Mouse (Mus musculus) embryonic facial prominence, embryonic 14.5 days (tissue): ENCODE results near the gene Tmem81. TPM values are rescaled to one million over a fixed set of nuclear protein-coding genes. Genes with fewer than 3 reads are reported as not detected.

Experiments used
- ATAC-seq: fragments of 200-750 bp; cut with Nextera tagmentation; 2 replicates; pipeline ENCODE4 v1.8.0; 2017; ENCODE audit warnings: low read depth, moderate number of reproducible peaks, moderate TSS enrichment
- DNase-seq: peaks from one replicate; pipeline ENCODE4 v3.0.0-alpha.2; 2015; ENCODE audit warnings: low spot score
- H3K27ac ChIP-seq: fragments of 300-500 bp; sonication (generic); replicated peaks from 2 replicates; pipeline ENCODE4 v1.5.1; 2014; ENCODE audit warnings: low read depth, mild to moderate bottlenecking, low read length, moderate library complexity
- H3K27me3 ChIP-seq: fragments of 300-500 bp; sonication (generic); replicated peaks from 2 replicates; pipeline ENCODE4 v1.6.1; 2014; ENCODE audit warnings: low read length; ENCODE audit not compliant: control insufficient read depth, insufficient read depth
- H3K36me3 ChIP-seq: fragments of 300-500 bp; sonication (generic); 2 replicates; pipeline ENCODE4 v1.6.1; 2014; ENCODE audit warnings: low read length, mixed read lengths; ENCODE audit not compliant: control insufficient read depth, insufficient read depth
- H3K4me1 ChIP-seq: fragments of 300-500 bp; sonication (generic); 2 replicates; pipeline ENCODE4 v1.6.1; 2014; ENCODE audit warnings: antibody characterized with exemption, low read length; ENCODE audit not compliant: control insufficient read depth, insufficient read depth
- H3K4me2 ChIP-seq: fragments of 300-500 bp; sonication (generic); 2 replicates; pipeline ENCODE4 v1.6.1; 2014; ENCODE audit warnings: low read depth, mild to moderate bottlenecking, low read length, moderate library complexity, mixed read lengths
- H3K4me3 ChIP-seq: fragments of 300-500 bp; sonication (generic); 2 replicates; pipeline ENCODE4 v1.5.1; 2014; ENCODE audit warnings: low read depth, mild to moderate bottlenecking, low read length
- H3K9ac ChIP-seq: fragments of 300-500 bp; sonication (generic); 2 replicates; pipeline ENCODE4 v1.6.1; 2014; ENCODE audit warnings: low read depth, mild to moderate bottlenecking, low read length, moderate library complexity, mixed read lengths
- H3K9me3 ChIP-seq: fragments of 300-500 bp; sonication (generic); 2 replicates; pipeline ENCODE4 v1.6.1; 2016; ENCODE audit warnings: low read length; ENCODE audit not compliant: control insufficient read depth
- WGBS: fragments of 180-500 bp; shearing (Covaris S2); extraction: QIAGEN DNeasy Blood & Tissue Kit; methylation state at CpG from one replicate; pipeline ENCODE4 v1.1.7; 2014; 5-methylcytosine and 5-hydroxymethylcytosine counted together
- polyA plus RNA-seq: library from polyadenylated mRNA; unstranded; fragments of >200 nt; fragmentation: Nextera tagmentation; extraction: Ambion mirVana; gene quantifications from 2 replicates; pipeline ENCODE4 v1.2.1, GENCODE M21; 2014

Tmem81 gene
- polyA plus RNA-seq, 1 experiment from 2014 or later = 1.8 TPM

DNA sequence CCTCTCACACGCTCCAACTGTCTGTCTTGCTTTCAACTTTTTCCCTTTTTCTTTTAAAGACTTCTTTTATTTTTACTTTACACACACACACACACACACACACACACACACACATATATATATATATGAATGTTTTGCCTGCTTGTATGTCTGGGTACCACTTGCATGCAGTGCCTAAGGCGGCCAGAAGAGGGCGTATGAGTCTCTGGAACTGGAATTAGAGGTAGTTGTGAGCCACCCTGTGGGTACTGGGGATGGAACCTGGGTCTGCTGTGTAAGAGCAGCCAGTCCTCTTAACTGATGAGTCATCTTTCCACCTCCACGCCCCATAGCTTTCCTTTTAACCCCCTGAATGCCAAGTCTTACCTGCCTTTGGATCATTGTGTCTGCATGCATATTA, 17.9 kb downstream of the Tmem81 start:
- Histone ChIP-seq H3K9ac (no peak overlapping the region), H3K4me1 (no peaks in the 10 kb centered on the region), H3K9me3 (no peaks in the 10 kb centered on the region), H3K27ac (no peak overlapping the region), H3K36me3 (no peaks in the 10 kb centered on the region), H3K27me3 (0 out of 2 replicates have a peak, but pooled peaks cover 3% of the 10 kb centered on the region), H3K4me3 (no peak overlapping the region), H3K4me2 (no peak overlapping the region)
- WGBS = 38% methylated on average over 4 of the region's 4 CpGs
- no peak for DNase-seq
- ATAC-seq = no peak

DNA sequence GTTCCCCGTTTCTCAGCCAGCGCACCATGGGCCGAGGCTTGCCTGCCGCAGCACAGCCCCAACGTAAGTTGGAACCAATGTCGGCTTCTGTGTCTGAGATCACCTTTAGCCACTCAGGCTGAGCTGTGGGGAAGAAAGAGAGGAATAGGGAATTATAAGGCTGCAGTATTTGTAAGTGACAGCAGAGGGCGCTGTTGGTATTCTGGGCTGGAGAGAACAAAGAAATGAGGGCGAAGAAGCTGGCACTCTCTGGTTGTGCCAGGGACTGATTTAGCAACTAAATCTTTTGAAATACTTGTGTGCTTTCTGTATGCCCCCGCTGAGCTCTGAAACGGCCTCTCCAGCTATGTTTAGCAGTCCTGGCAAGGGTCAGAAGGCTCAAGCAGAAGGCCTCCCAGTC, 19.8 kb downstream of the Tmem81 start:
- no peaks in the 10 kb centered on the region for H3K36me3 ChIP-seq
- DNase-seq (peak; percentile 72), ATAC-seq (peak; percentile 20; the same call in 1 of the 2 replicates)
- WGBS = 5% methylated on average over 10 of the region's 10 CpGs
- H3K27ac ChIP-seq = no peak overlapping the region
- H3K27me3 ChIP-seq = 0 out of 2 replicates have a peak, but pooled peaks cover 3% of the 10 kb centered on the region
- H3K4me3 ChIP-seq = no peak overlapping the region
- H3K4me2 ChIP-seq = no peak overlapping the region
- H3K4me1 ChIP-seq = 0 out of 2 replicates have a peak, but pooled peaks cover 5% of the 10 kb centered on the region
- H3K9me3 ChIP-seq = no peaks in the 10 kb centered on the region
- 0 out of 2 replicates have a peak overlapping the region, but pooled peaks have one; percentile 44 for H3K9ac ChIP-seq

DNA sequence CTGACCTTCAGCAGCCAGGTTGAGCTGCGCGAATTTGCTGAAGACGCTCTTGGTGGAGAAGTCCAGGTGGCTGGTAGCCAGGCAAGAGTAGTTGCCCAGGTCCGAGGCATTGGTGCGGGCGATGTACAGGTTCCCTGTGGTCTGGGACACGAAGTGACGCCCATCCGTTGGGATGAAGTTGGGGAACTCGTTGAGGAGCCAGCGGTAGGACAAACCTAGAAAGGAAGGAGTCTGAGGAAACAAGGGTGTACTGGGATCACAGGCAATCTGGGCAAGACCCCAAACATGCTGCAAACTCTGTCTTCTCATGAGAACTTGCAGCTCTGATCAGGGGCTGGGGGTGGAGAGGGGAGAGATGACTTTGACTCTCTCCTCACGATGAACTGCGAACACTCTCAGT, 22.0 kb downstream of the Tmem81 start:
- DNase-seq (no peak), ATAC-seq (no peak)
- no peak overlapping the region for H3K4me3 ChIP-seq
- H3K27ac ChIP-seq = no peak overlapping the region
- H3K9ac ChIP-seq = no peak overlapping the region
- WGBS = 95% methylated on average over 13 of the region's 13 CpGs
- no peaks in the 10 kb centered on the region for H3K36me3 ChIP-seq
- no peak overlapping the region for H3K4me2 ChIP-seq
- H3K4me1 ChIP-seq = peaks cover 8% of the 10 kb centered on the region; the same call in 1 of the 2 replicates
- H3K9me3 ChIP-seq = no peaks in the 10 kb centered on the region
- 0 out of 2 replicates have a peak, but pooled peaks cover 3% of the 10 kb centered on the region for H3K27me3 ChIP-seq

DNA sequence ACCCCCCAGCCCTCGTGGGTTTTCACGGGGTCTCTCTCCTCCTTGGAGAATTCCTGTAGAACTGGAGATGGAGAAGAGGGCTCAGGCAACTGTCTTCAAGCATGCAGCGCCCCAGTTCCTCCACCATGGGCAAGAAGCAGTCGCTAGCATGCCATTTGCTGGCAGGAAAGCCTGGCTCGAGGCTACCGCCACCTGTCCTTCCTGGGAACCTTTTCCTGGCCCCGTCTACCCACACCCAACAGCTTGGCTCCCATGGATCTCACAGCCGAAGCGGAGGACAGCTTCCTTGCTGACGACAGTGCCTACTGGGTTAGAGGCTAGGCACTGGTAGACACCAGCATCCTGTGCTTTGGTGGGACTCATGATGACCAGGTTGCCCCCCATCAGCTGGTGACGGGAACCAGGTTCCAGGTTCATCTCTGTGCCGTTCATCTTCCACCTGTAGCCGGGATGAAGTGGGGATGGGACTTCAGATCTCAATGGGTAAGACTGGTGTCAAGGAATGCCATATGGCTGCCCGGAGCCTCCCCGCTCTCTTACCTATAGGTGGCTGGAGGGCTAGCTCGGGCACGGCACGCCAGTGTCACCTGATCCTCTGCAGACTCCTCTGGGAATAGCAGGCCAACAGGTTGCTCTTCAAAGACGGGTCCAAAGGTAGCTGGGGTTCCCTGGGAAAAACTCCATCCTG, 22.8 kb downstream of the Tmem81 start:
- Histone ChIP-seq H3K27me3 (peaks cover 3% of the 10 kb centered on the region; the same call in 1 of the 2 replicates), H3K9me3 (no peaks in the 10 kb centered on the region), H3K4me3 (no peak overlapping the region), H3K27ac (no peak overlapping the region), H3K9ac (no peak overlapping the region), H3K4me1 (peaks cover 15% of the 10 kb centered on the region; the same call in 1 of the 2 replicates), H3K36me3 (no peaks in the 10 kb centered on the region), H3K4me2 (no peak overlapping the region)
- DNase-seq = no peak
- ATAC-seq = no peak
- 84% methylated on average over 19 of the region's 19 CpGs for WGBS

DNA sequence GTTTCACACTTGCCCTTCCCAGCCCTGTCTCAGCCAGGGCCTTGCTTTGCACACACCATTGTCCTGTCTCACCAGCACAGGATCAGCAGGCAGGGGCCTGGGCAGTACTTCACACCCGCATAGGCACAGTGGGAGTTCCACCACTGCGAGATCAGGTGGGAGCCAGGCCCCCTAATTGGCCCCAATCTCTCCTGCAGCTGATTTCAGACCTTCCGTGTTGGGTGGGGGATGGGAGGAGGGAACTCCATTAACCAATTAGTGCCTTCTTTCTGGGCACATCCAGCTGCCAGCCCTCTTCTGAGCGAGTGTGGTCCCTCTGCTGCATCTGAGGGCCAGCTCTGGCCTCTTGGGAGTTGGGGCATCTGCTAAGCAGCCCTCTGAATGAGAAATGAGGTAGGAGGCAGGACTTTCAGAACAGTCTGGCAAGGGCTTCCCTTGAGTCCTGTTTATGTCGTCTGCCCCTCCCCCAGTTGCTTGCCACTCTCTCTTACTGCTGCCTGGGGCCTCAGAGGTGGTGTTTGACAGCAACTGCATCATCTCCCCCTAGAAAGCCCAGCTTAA, 24.7 kb downstream of the Tmem81 start:
- Histone ChIP-seq H3K9me3 (no peaks in the 10 kb centered on the region), H3K36me3 (no peaks in the 10 kb centered on the region), H3K4me1 (peaks cover 19% of the 10 kb centered on the region; the same call in 1 of the 2 replicates), H3K4me3 (no peak overlapping the region), H3K4me2 (no peak overlapping the region), H3K27ac (no peak overlapping the region), H3K9ac (no peak overlapping the region), H3K27me3 (no peaks in the 10 kb centered on the region; the same call in none of the 2 replicates)
- DNase-seq = peak; percentile 78
- ATAC-seq = peak; percentile 77
- WGBS = 2% methylated on average over 5 of the region's 5 CpGs

DNA sequence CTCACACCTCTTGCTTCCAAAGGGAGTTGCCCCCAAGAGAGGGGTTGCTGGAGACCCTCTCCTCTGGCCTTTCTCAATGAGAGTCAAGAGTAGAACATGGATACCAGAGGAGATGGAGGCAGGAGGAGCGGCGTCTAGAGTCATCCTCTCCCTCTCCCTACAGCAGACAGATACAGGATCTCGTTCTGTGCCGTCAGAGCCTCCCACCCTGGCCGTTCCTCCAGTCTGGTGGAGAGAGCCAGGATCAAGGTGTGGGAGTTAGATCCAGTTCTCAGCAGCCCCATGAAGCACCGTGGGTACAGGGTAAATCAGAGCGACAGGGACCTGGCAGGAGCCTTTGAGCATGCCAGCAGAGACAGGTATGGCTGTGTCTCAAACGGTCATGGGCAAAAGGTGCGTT, 26.5 kb downstream of the Tmem81 start:
- no peak for ATAC-seq
- WGBS = 62% methylated on average over 9 of the region's 9 CpGs
- no peak for DNase-seq
- Histone ChIP-seq H3K9me3 (no peaks in the 10 kb centered on the region), H3K27ac (no peak overlapping the region), H3K4me2 (no peak overlapping the region), H3K4me1 (peaks cover 19% of the 10 kb centered on the region; the same call in 1 of the 2 replicates), H3K9ac (no peak overlapping the region), H3K36me3 (no peaks in the 10 kb centered on the region), H3K4me3 (no peak overlapping the region), H3K27me3 (no peaks in the 10 kb centered on the region; the same call in none of the 2 replicates)

DNA sequence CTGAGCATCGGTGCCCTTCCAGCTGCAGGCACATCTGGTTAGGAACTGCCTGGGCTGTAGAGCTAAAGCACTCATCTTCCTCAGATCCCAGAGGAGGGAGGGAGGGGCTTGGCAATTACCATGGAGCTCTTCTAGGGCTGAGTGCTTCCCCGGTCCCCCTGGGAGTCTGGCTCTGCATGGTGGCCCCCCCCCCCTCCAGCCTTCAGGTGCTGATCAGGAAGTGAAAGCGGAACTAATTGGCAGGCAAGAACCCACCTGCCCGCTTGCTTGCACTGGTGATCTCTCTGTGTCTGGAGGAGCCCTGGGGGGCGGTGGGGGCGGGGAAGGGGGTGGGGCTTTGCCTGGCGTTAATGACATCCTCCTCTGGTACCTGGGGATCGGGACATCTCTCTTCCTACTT, 27.8 kb downstream of the Tmem81 start:
- ATAC-seq = peak; percentile 58
- H3K9me3 ChIP-seq = no peaks in the 10 kb centered on the region
- H3K9ac ChIP-seq = no peak overlapping the region
- 0 out of 2 replicates have a peak overlapping the region, but pooled peaks have one; percentile 2 for H3K4me2 ChIP-seq
- H3K36me3 ChIP-seq = no peaks in the 10 kb centered on the region
- no peak overlapping the region for H3K27ac ChIP-seq
- H3K27me3 ChIP-seq = no peaks in the 10 kb centered on the region; the same call in none of the 2 replicates
- H3K4me3 ChIP-seq = no peak overlapping the region
- H3K4me1 ChIP-seq = peaks cover 19% of the 10 kb centered on the region; the same call in 1 of the 2 replicates
- DNase-seq = peak; percentile 78
- WGBS = 5% methylated on average over 4 of the region's 8 CpGs

DNA sequence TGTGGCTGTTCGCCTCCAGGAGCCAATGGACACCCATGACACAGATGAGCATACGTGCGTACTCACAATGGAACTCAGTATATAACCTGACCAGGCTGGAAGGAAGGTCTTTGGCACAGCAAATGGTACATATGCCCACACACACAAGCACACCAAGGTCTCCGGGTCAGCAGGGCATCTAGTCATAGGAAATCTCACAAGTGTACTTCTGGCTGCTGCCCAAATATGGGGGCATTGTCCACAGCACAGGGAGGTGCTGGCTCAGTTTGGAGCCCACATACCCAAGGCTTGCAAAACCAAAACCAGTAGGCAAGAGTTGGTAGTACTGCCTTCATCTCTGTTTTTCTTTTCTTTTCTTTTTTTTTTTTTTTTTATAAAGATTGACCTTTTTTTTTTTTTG, 29.5 kb downstream of the Tmem81 start:
- DNase-seq = no peak
- WGBS = 94% methylated on average over 4 of the region's 4 CpGs
- H3K4me3 ChIP-seq = no peak overlapping the region
- H3K27me3 ChIP-seq = peaks cover 10% of the 10 kb centered on the region
- H3K36me3 ChIP-seq = no peaks in the 10 kb centered on the region
- H3K4me2 ChIP-seq = no peak overlapping the region
- H3K9ac ChIP-seq = no peak overlapping the region
- H3K27ac ChIP-seq = no peak overlapping the region
- no peaks in the 10 kb centered on the region for H3K9me3 ChIP-seq
- no peak for ATAC-seq
- H3K4me1 ChIP-seq = peaks cover 18% of the 10 kb centered on the region; the same call in 1 of the 2 replicates
